ENCODE assay signal across 25 mouse cellular contexts in the genomic region with DNA sequence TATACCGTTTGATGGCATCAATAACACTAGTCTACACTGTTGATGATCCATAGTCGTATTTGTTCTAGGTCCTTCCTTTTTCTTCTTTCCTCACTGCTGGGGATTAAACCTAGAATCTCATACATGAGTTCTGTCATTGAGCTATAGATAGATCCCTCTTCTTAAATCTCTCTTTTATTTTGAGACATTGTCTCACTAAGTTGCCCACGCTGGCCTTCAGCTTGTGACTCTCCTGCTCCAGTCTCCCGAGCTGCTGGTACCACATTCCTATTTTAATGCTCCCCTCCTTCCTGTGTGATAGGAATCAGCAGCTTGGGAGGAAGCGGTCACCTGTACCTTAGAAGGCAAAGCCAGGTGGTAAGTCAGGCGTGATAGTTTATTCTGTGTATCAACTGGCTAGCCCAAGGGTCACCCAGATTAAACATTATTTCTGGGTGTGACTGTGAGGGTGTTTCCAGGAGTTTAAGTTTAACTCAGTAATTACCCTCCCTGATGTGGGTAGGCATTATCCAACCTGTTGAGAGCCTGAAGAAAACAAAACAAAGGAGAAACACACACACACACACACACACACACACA. TPM values are rescaled to one million over a fixed set of nuclear protein-coding genes. Genes with fewer than 3 reads are reported as not detected.
DNase-seq lines count a peak whose midpoint lies in the region; ATAC-seq and TF ChIP-seq lines count a peak whose summit lies in the region.
"Had no signal": no experiment of that assay in that cellular context is flagged by ENCODE, and none has a peak within 500 bp of the region (broad histone marks: within the 10 kb centered on the region; RNA-seq: fewer than 3 reads in every experiment).

No protein-coding gene starts in this region.

- H3K36me3 ChIP-seq in liver, adult 2 months (ENCODE audit: control insufficient read depth, insufficient read depth, low read length), result no peaks in the 10 kb centered on the region
- H3K36me3 ChIP-seq in liver, embryonic 11.5 days (ENCODE audit: control insufficient read depth, insufficient read depth, low read length), result no peaks in the 10 kb centered on the region
- H3K36me3 ChIP-seq in stomach, postnatal 0 days (ENCODE audit: control insufficient read depth, insufficient read depth, low read length), result no peaks in the 10 kb centered on the region
- H3K36me3 ChIP-seq in forebrain, embryonic 16.5 days (ENCODE audit: control insufficient read depth, insufficient read depth), result no peaks in the 10 kb centered on the region
- H3K36me3 ChIP-seq: forebrain, embryonic 15.5 days; G1E; hindbrain, embryonic 10.5 days; limb, embryonic 13.5 days; lung, embryonic 15.5 days had no signal

- peak; percentile 82 for DNase-seq in liver, adult 2 months (ENCODE audit: extremely low read depth, low read depth, low spot score)
- DNase-seq in liver, embryonic 11.5 days (ENCODE audit: low spot score), result no peak
- DNase-seq in kidney, adult 9 months, result peak; percentile 94
- peak; percentile 77 to 88 for DNase-seq in kidney, postnatal 25 days
- DNase-seq in stomach, postnatal 0 days (ENCODE audit: low spot score), result no peak
- DNase-seq in frontal cortex, postnatal 25 days (ENCODE audit: low spot score in 2 of 2), result no peak
- DNase-seq in gastrocnemius, postnatal 10 days, result no peak
- DNase-seq: adrenal gland, postnatal 10 days; cerebellum, adult 11 months; cerebellum, postnatal 25 days; embryo, embryonic 11 days; gastrocnemius, adult 2 months; heart, adult 2 months; layer of hippocampus, postnatal 36 days; thymus, adult 18-20 months had no signal

- no peak overlapping the region for H3K9ac ChIP-seq in liver, adult 2 months (ENCODE audit: low read depth, low read length)
- H3K9ac ChIP-seq in liver, embryonic 11.5 days (ENCODE audit: low read depth, low read length), result no peak overlapping the region
- H3K9ac ChIP-seq in stomach, postnatal 0 days (ENCODE audit: low read length), result no peak overlapping the region
- no peak overlapping the region for H3K9ac ChIP-seq in forebrain, embryonic 16.5 days (replicated peaks; ENCODE audit: low read depth, low read length)
- H3K9ac ChIP-seq: forebrain, embryonic 15.5 days; limb, embryonic 13.5 days; lung, embryonic 15.5 days had no signal

- no peak for ATAC-seq in liver, embryonic 11.5 days (replicated peaks; ENCODE audit: low FRiP score)
- peak; percentile 45; the same call in 1 of the 2 replicates for ATAC-seq in stomach, postnatal 0 days (ENCODE audit: low FRiP score, low TSS enrichment)
- no peak for ATAC-seq in forebrain, embryonic 16.5 days
- ATAC-seq: activated CD4-positive, CD25-positive, alpha-beta regulatory T cell, adult 4 months; forebrain, embryonic 15.5 days had no signal

- H3K27me3 ChIP-seq in liver, adult 2 months (ENCODE audit: control insufficient read depth, insufficient read depth, low read length), result no peaks in the 10 kb centered on the region
- no peaks in the 10 kb centered on the region for H3K27me3 ChIP-seq in liver, embryonic 11.5 days (replicated peaks; ENCODE audit: control insufficient read depth, insufficient read depth, low read length)
- no peaks in the 10 kb centered on the region for H3K27me3 ChIP-seq in stomach, postnatal 0 days (ENCODE audit: control insufficient read depth, insufficient read depth, low read length)
- H3K27me3 ChIP-seq in forebrain, embryonic 16.5 days (replicated peaks; ENCODE audit: control insufficient read depth, insufficient read depth, low read length), result no peaks in the 10 kb centered on the region
- H3K27me3 ChIP-seq: forebrain, embryonic 15.5 days; limb, embryonic 13.5 days; lung, embryonic 15.5 days had no signal

- no peak for TF ChIP-seq POLR2A in liver, adult 2 months (IDR thresholded peaks at IDR 0.05; ENCODE audit: extremely low read depth, insufficient read depth, low read length)

- no peaks in the 10 kb centered on the region for H3K79me2 ChIP-seq in liver, adult 2 months (ENCODE audit: control insufficient read depth, insufficient read depth, low read length)

- H3K4me3 ChIP-seq in liver, adult 2 months (ENCODE audit: insufficient read depth, low read depth, low read length), result no peak overlapping the region
- no peak overlapping the region for H3K4me3 ChIP-seq in liver, embryonic 11.5 days (ENCODE audit: low read depth, low read length)
- H3K4me3 ChIP-seq in stomach, postnatal 0 days (ENCODE audit: low read depth, low read length), result no peak overlapping the region
- no peak overlapping the region for H3K4me3 ChIP-seq in forebrain, embryonic 16.5 days (replicated peaks; ENCODE audit: low read length)
- H3K4me3 ChIP-seq: forebrain, embryonic 15.5 days; gastrocnemius, adult 2 months; heart, adult 2 months; hindbrain, embryonic 10.5 days; layer of hippocampus, adult 2 months; limb, embryonic 13.5 days; lung, embryonic 15.5 days had no signal

- no peak overlapping the region for H3K27ac ChIP-seq in liver, adult 2 months (replicated peaks; ENCODE audit: insufficient read depth, low read depth, low read length)
- no peak overlapping the region for H3K27ac ChIP-seq in liver, embryonic 11.5 days (ENCODE audit: low read depth, low read length)
- H3K27ac ChIP-seq in stomach, postnatal 0 days (replicated peaks), result no peak overlapping the region
- no peak overlapping the region for H3K27ac ChIP-seq in forebrain, embryonic 16.5 days (ENCODE audit: low read length)
- H3K27ac ChIP-seq: forebrain, embryonic 15.5 days; gastrocnemius, adult 2 months; heart, adult 2 months; hindbrain, embryonic 10.5 days; layer of hippocampus, adult 2 months; limb, embryonic 13.5 days; lung, embryonic 15.5 days; macrophage had no signal

- no peak for TF ChIP-seq EP300 in stomach, postnatal 0 days (optimal IDR thresholded peaks at IDR 0.05)

- 51% methylated on average over 6 of the region's 6 CpGs for WGBS in liver, adult 2 months
- WGBS in liver, embryonic 11.5 days, result 75% methylated on average over 6 of the region's 6 CpGs
- WGBS in stomach, postnatal 0 days, result 59% methylated on average over 6 of the region's 6 CpGs
- 92% methylated on average over 6 of the region's 6 CpGs for WGBS in forebrain, embryonic 16.5 days

- H3K4me1 ChIP-seq in liver, adult 2 months (ENCODE audit: control insufficient read depth, insufficient read depth, low read length), result peaks cover 6% of the 10 kb centered on the region
- H3K4me1 ChIP-seq in liver, embryonic 11.5 days (replicated peaks; ENCODE audit: control insufficient read depth, insufficient read depth, low read length), result no peaks in the 10 kb centered on the region
- no peaks in the 10 kb centered on the region for H3K4me1 ChIP-seq in stomach, postnatal 0 days (replicated peaks; ENCODE audit: control insufficient read depth, insufficient read depth)
- H3K4me1 ChIP-seq in forebrain, embryonic 16.5 days (replicated peaks; ENCODE audit: control insufficient read depth, insufficient read depth, low read length), result no peaks in the 10 kb centered on the region
- H3K4me1 ChIP-seq: forebrain, embryonic 15.5 days had no signal

- no peak overlapping the region for H3K4me2 ChIP-seq in liver, embryonic 11.5 days
- no peak overlapping the region for H3K4me2 ChIP-seq in stomach, postnatal 0 days (replicated peaks; ENCODE audit: low read depth)
- H3K4me2 ChIP-seq in forebrain, embryonic 16.5 days (ENCODE audit: low read length), result no peak overlapping the region
- H3K4me2 ChIP-seq: forebrain, embryonic 15.5 days; limb, embryonic 13.5 days; lung, embryonic 15.5 days; midbrain, embryonic 11.5 days had no signal

- H3K9me3 ChIP-seq in liver, embryonic 11.5 days (ENCODE audit: control insufficient read depth, low read length), result no peaks in the 10 kb centered on the region
- no peaks in the 10 kb centered on the region for H3K9me3 ChIP-seq in stomach, postnatal 0 days (ENCODE audit: control insufficient read depth, low read length)
- no peaks in the 10 kb centered on the region for H3K9me3 ChIP-seq in forebrain, embryonic 16.5 days (ENCODE audit: control insufficient read depth, low read length)
- H3K9me3 ChIP-seq: forebrain, embryonic 15.5 days; G1E; hindbrain, embryonic 10.5 days; limb, embryonic 13.5 days; lung, embryonic 15.5 days had no signal

- TF ChIP-seq CTCF in liver, adult 2 months (IDR thresholded peaks at IDR 0.05; ENCODE audit: low read depth, low read length), result no peak
- TF ChIP-seq CTCF in stomach, postnatal 0 days (IDR thresholded peaks at IDR 0.05; ENCODE audit: low read depth), result no peak

RNA-seq across cellular contexts. Expression of gene Lrp6, which starts 31.0 kb away (rescaled TPM):
- total RNA-seq in liver, adult 2 months (2014; rRNA removed), result 48.2 and 54.3 TPM in 2 replicates
- 15.0 and 15.1 TPM in 2 replicates for polyA plus RNA-seq in liver, adult 2 months (2012; rRNA removed)
- 14.1 and 17.1 TPM in 2 replicates for polyA plus RNA-seq in liver, embryonic 11.5 days (2014; fragmentation: Nextera tagmentation; extraction: Ambion mirVana)
- polyA plus RNA-seq in stomach, postnatal 0 days (2015; fragmentation: Nextera tagmentation; extraction: Ambion mirVana), result 12.1 and 12.7 TPM in 2 replicates
- polyA plus RNA-seq in forebrain, embryonic 16.5 days (2015; fragmentation: Nextera tagmentation; extraction: Ambion mirVana), result 20.0 and 24.9 TPM in 2 replicates
- total RNA-seq in gastrocnemius, postnatal 10 days (2021), result 10 to 100 TPM; 47.9 to 54.3 TPM

RNA-seq across cellular contexts. Expression of gene Mansc1, which starts 34.5 kb away (rescaled TPM):
- 1.0 TPM in 2 replicates for total RNA-seq in liver, adult 2 months (2014; rRNA removed)
- 0.70 and 0.83 TPM in 2 replicates for polyA plus RNA-seq in liver, adult 2 months (2012; rRNA removed)
- 1.0 and 1.9 TPM in 2 replicates for polyA plus RNA-seq in liver, embryonic 11.5 days (2014; fragmentation: Nextera tagmentation; extraction: Ambion mirVana)
- 17.1 and 18.2 TPM in 2 replicates for polyA plus RNA-seq in stomach, postnatal 0 days (2015; fragmentation: Nextera tagmentation; extraction: Ambion mirVana)
- 0.90 and 1.6 TPM in 2 replicates for polyA plus RNA-seq in forebrain, embryonic 16.5 days (2015; fragmentation: Nextera tagmentation; extraction: Ambion mirVana)
- 1 to 10 TPM; 3.2 to 4.0 TPM for total RNA-seq in gastrocnemius, postnatal 10 days (2021)
- total RNA-seq: G1E had no signal
- polyA plus RNA-seq: G1E had no signal

RNA-seq across cellular contexts. Expression of gene Borcs5, which starts 41.6 kb away (rescaled TPM):
- 5.7 and 6.6 TPM in 2 replicates for total RNA-seq in liver, adult 2 months (2014; rRNA removed)
- polyA plus RNA-seq in liver, adult 2 months (2012; rRNA removed), result 11.5 and 12.4 TPM in 2 replicates
- 18.0 and 19.0 TPM in 2 replicates for polyA plus RNA-seq in liver, embryonic 11.5 days (2014; fragmentation: Nextera tagmentation; extraction: Ambion mirVana)
- 17.7 and 20.7 TPM in 2 replicates for polyA plus RNA-seq in stomach, postnatal 0 days (2015; fragmentation: Nextera tagmentation; extraction: Ambion mirVana)
- 43.8 and 47.4 TPM in 2 replicates for polyA plus RNA-seq in forebrain, embryonic 16.5 days (2015; fragmentation: Nextera tagmentation; extraction: Ambion mirVana)
- 10 to 100 TPM; 10.3 to 12.1 TPM for total RNA-seq in gastrocnemius, postnatal 10 days (2021)

Comparison
In these comparisons a context has a peak if more than half of its experiments do, and no peak if none do; other contexts are left out.
1. DNase-seq: peak in liver, adult 2 months (single experiment), kidney, adult 9 months (single experiment) and kidney, postnatal 25 days (2 of 2); none in liver, embryonic 11.5 days (single experiment), stomach, postnatal 0 days (single experiment), frontal cortex, postnatal 25 days (0 of 2) and gastrocnemius, postnatal 10 days (single experiment).